Mouse (Mus musculus): Measurements from ENCODE around the gene Ramp1. TPM values are rescaled to one million over a fixed set of nuclear protein-coding genes. Genes with fewer than 3 reads are reported as not detected.

Gene Ramp1
- total and polyA plus RNA-seq, 2 experiments from 2014 or later: 44.1 to 46.8 TPM

GRCm38 (mm10) chr1:91216504-91217267, 37.1 kb downstream of the Ramp1 start:
- 0 out of 2 replicates have a peak overlapping the region, but pooled peaks have one; percentile 11 for H3K27ac ChIP-seq
- ATAC-seq (no peak), DNase-seq (ENCODE audit: low spot score) (no peak)
- 45% methylated on average over 10 of the region's 10 CpGs for WGBS
- no peaks in the 10 kb centered on the region for H3K27me3 ChIP-seq (ENCODE audit: insufficient read depth, low read length)
- H3K36me3 ChIP-seq (ENCODE audit: insufficient read depth, low read length): no peaks in the 10 kb centered on the region
- H3K4me3 ChIP-seq (ENCODE audit: low read length): no peak overlapping the region
- no peaks in the 10 kb centered on the region for H3K9me3 ChIP-seq (ENCODE audit: low read length)
- peaks cover 1% of the 10 kb centered on the region; the same call in 1 of the 2 replicates for H3K4me1 ChIP-seq (ENCODE audit: insufficient read depth, low read length)
- no peak overlapping the region for H3K9ac ChIP-seq (replicated peaks; ENCODE audit: low read length)
- H3K4me2 ChIP-seq (ENCODE audit: low read depth, low read length): no peak overlapping the region
- TF ChIP-seq CTCF (IDR thresholded peaks at IDR 0.05; ENCODE audit: low read depth): no peak

DNA sequence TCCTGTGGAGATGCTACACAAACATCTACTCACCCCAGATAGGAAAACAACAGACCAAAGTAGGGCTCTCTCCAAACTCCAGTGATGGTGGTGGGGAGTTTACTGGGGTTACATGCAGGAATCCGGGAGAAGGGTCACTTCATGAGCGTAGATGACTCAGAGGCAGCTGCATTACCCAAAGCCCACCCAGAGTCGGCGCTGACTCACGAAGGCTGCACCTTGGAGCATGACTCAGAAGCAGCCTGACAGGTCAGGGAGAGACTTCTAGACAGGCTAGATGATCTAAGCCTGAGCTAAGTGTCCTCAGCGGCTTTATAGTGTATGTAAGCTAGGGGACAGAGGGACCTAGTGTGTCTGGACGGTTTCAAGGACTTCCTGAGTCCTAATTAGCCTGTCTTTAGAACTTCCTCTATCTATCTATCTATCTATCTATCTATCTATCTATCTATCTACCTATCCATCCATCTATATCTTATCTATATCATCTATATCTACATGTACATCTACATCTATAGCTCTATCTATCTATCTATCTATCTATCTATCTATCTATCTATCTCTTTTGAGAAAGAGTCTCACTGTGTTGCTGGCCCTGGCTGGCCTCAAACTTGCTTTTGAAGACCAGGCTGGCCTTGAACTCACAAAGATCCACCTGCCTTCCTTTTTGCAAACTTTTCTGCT, 40.2 kb downstream of the Ramp1 start:
- ATAC-seq: no peak
- no peaks in the 10 kb centered on the region for H3K27me3 ChIP-seq (ENCODE audit: insufficient read depth, low read length)
- H3K4me3 ChIP-seq (ENCODE audit: low read length): no peak overlapping the region
- no peak for TF ChIP-seq CTCF (IDR thresholded peaks at IDR 0.05; ENCODE audit: low read depth)
- no peak overlapping the region for H3K9ac ChIP-seq (replicated peaks; ENCODE audit: low read length)
- H3K27ac ChIP-seq: no peak overlapping the region
- no peaks in the 10 kb centered on the region for H3K9me3 ChIP-seq (ENCODE audit: low read length)
- no peaks in the 10 kb centered on the region for H3K36me3 ChIP-seq (ENCODE audit: insufficient read depth, low read length)
- no peaks in the 10 kb centered on the region for H3K4me1 ChIP-seq (ENCODE audit: insufficient read depth, low read length)
- 85% methylated on average over 7 of the region's 7 CpGs for WGBS
- no peak overlapping the region for H3K4me2 ChIP-seq (ENCODE audit: low read depth, low read length)
- no peak for DNase-seq (ENCODE audit: low spot score)

DNA sequence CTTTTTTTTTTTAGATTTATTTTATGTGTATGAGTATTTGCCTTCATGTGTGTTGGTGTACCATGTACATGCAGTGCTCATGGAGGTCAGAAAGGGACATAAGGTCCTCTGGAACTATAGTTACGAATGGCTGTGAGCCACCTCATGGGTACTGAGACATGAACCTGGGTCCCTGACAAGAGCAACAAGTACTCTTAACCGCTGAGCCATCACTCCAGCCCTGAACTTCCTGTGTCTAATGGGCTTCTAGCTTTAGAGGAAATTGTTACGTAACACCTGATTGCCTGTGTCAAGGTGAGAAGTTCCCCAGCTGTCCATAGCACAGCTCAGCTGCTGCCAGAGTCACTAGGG, 40.7 kb downstream of the Ramp1 start:
- no peaks in the 10 kb centered on the region for H3K9me3 ChIP-seq (ENCODE audit: low read length)
- no peak overlapping the region for H3K9ac ChIP-seq (replicated peaks; ENCODE audit: low read length)
- H3K4me2 ChIP-seq (ENCODE audit: low read depth, low read length): no peak overlapping the region
- no peak for DNase-seq (ENCODE audit: low spot score)
- 92% methylated on average over 3 of the region's 3 CpGs for WGBS
- no peak overlapping the region for H3K27ac ChIP-seq
- no peak overlapping the region for H3K4me3 ChIP-seq (ENCODE audit: low read length)
- no peaks in the 10 kb centered on the region for H3K36me3 ChIP-seq (ENCODE audit: insufficient read depth, low read length)
- ATAC-seq: no peak
- H3K27me3 ChIP-seq (ENCODE audit: insufficient read depth, low read length): no peaks in the 10 kb centered on the region
- H3K4me1 ChIP-seq (ENCODE audit: insufficient read depth, low read length): no peaks in the 10 kb centered on the region
- TF ChIP-seq CTCF (IDR thresholded peaks at IDR 0.05; ENCODE audit: low read depth): no peak

- 75% methylated on average over 4 of the region's 4 CpGs for WGBS
- no peak for ATAC-seq
- no peak overlapping the region for H3K9ac ChIP-seq (replicated peaks; ENCODE audit: low read length)
Measured at GRCm38 (mm10) chr1:91226562-91226961, 46.9 kb downstream of the Ramp1 start.

GRCm38 (mm10) chr1:91227381-91228054, 47.9 kb downstream of the Ramp1 start:
- Histone ChIP-seq H3K27ac (no peak overlapping the region), H3K36me3 (ENCODE audit: insufficient read depth, low read length) (no peaks in the 10 kb centered on the region), H3K4me2 (ENCODE audit: low read depth, low read length) (no peak overlapping the region), H3K4me3 (ENCODE audit: low read length) (no peak overlapping the region), H3K27me3 (ENCODE audit: insufficient read depth, low read length) (no peaks in the 10 kb centered on the region), H3K4me1 (ENCODE audit: insufficient read depth, low read length) (no peaks in the 10 kb centered on the region), H3K9ac (replicated peaks; ENCODE audit: low read length) (no peak overlapping the region), H3K9me3 (ENCODE audit: low read length) (no peaks in the 10 kb centered on the region)
- DNase-seq (ENCODE audit: low spot score) (no peak), ATAC-seq (no peak)
- 57% methylated on average over 15 of the region's 15 CpGs for WGBS
- no peak for TF ChIP-seq CTCF (IDR thresholded peaks at IDR 0.05; ENCODE audit: low read depth)

More at GRCm38 (mm10) chr1:91226562-91226961, 46.9 kb downstream of the Ramp1 start:
- no peak for TF ChIP-seq CTCF (IDR thresholded peaks at IDR 0.05; ENCODE audit: low read depth)
- Histone ChIP-seq H3K36me3 (ENCODE audit: insufficient read depth, low read length) (no peaks in the 10 kb centered on the region), H3K4me3 (ENCODE audit: low read length) (no peak overlapping the region), H3K9me3 (ENCODE audit: low read length) (no peaks in the 10 kb centered on the region), H3K27ac (no peak overlapping the region), H3K27me3 (ENCODE audit: insufficient read depth, low read length) (no peaks in the 10 kb centered on the region), H3K4me1 (ENCODE audit: insufficient read depth, low read length) (no peaks in the 10 kb centered on the region), H3K4me2 (ENCODE audit: low read depth, low read length) (no peak overlapping the region)
- no peak for DNase-seq (ENCODE audit: low spot score)

DNA sequence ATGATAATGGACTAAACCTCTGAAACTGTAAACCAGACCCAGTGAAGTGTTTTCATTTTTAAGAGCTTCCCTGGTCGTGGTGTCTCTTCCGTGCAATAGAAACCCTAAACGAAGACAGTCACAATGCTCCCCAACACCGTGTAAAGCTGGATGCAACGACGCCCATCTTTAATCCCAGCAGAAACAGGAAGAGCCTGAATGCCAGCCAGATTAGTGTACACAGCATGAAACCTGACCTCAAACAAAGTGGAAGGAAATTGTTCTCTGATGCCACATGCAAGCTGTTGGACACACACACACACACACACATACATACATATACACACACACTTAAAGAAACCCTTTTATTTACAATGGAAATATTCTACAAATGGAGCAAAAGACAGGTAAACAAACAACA, 51.5 kb downstream of the Ramp1 start:
- Histone ChIP-seq H3K4me2 (ENCODE audit: low read depth, low read length) (no peak overlapping the region), H3K9me3 (ENCODE audit: low read length) (no peaks in the 10 kb centered on the region), H3K36me3 (ENCODE audit: insufficient read depth, low read length) (no peaks in the 10 kb centered on the region), H3K9ac (replicated peaks; ENCODE audit: low read length) (no peak overlapping the region), H3K4me1 (ENCODE audit: insufficient read depth, low read length) (no peaks in the 10 kb centered on the region), H3K4me3 (ENCODE audit: low read length) (no peak overlapping the region), H3K27ac (no peak overlapping the region), H3K27me3 (ENCODE audit: insufficient read depth, low read length) (no peaks in the 10 kb centered on the region)
- WGBS: 69% methylated on average over 6 of the region's 6 CpGs
- no peak for TF ChIP-seq CTCF (IDR thresholded peaks at IDR 0.05; ENCODE audit: low read depth)
- DNase-seq (ENCODE audit: low spot score) (no peak), ATAC-seq (no peak)
